Mouse (Mus musculus) liver, postnatal 0 days (tissue): ENCODE data around the gene Aldh4a1.

Source experiments
- CTCF ChIP-seq: sonication (generic); IDR thresholded peaks from 2 replicates; pipeline ENCODE4 v1.5.1; 2016; ENCODE audit warnings: antibody characterized with exemption, low read depth
- EP300 ChIP-seq: IDR thresholded peaks from 2 replicates; pipeline ENCODE4 v1.6.1; 2016; ENCODE audit warnings: antibody characterized with exemption, low read depth, mild to moderate bottlenecking

DNA sequence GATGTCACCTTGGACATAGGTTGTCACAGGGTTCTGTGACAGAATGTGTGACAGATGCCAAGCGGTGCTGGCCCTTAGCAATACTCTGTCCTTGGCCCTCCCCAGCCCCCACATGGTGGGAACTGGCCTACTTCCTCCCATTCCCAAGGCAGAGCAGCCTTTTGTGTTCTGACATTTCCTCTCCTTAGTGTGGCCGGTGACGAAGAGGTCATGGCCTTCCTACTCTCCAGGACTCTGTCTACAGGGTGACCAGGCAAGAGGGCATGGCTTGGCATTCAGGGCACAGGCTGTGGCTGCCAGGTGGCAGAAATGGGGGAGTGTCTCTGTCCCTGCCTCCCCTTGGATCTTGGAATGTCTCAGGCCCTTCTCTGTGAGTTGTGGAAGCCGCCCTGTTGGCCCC lies 35.3 kb upstream of the Aldh4a1 start:
- no peak for TF ChIP-seq CTCF
- TF ChIP-seq EP300 = no peak
